Mouse (Mus musculus): ENCODE measurements around the gene 1810009A15Rik. TPM values are rescaled to one million over a fixed set of nuclear protein-coding genes. Genes with fewer than 3 reads are reported as not detected.
A peak's percentile ranks its signal among the peaks of the same experiment; 100 is the strongest.

1810009A15Rik gene
- total RNA-seq, 4 experiments from 2014 or later, result 32.6 to 54.7 (median 45.3) TPM

GRCm38 (mm10) chr19:8920836-8921291, 32.2 kb downstream of the 1810009A15Rik start:
- no peak for DNase-seq

GRCm38 (mm10) chr19:8921741-8922140, 33.1 kb downstream of the 1810009A15Rik start:
- DNase-seq, result no peak

GRCm38 (mm10) chr19:8926766-8927165, 38.1 kb downstream of the 1810009A15Rik start:
- DNase-seq, result no peak

GRCm38 (mm10) chr19:8927891-8928525, 39.4 kb downstream of the 1810009A15Rik start:
- no peak for DNase-seq

GRCm38 (mm10) chr19:8928689-8929223, 40.1 kb downstream of the 1810009A15Rik start:
- DNase-seq, result peak; percentile 53

- peak; percentile 94 for DNase-seq
These were observed 40.8 kb downstream of the 1810009A15Rik start, which contains the start of the genes Rom1 and Eml3 for GRCm38 (mm10) chr19:8929224-8930088. Rom1 (minus strand) TSS chr19:8929356. Eml3 (plus strand) TSS chr19:8929552.

GRCm38 (mm10) chr19:8930117-8930516, 41.5 kb downstream of the 1810009A15Rik start:
- no peak for DNase-seq

GRCm38 (mm10) chr19:8930771-8931170, 42.1 kb downstream of the 1810009A15Rik start:
- no peak for DNase-seq

GRCm38 (mm10) chr19:8936736-8937135, 48.1 kb downstream of the 1810009A15Rik start:
- no peak for DNase-seq

Small RNA genes within 50 kb of the gene (microRNA-seq; reads per million reads assigned to microRNA genes)
- 0.17 to 0.35 reads per million in 2 experiments for gene Mir5136

Other genes starting within 250 kb of the 1810009A15Rik start
- 1 to 10 TPM; 1.2 to 2.6 (median 1.8) TPM for gene Chrm1, start 225.1 kb upstream of the 1810009A15Rik start, total RNA-seq (2022)
- gene Slc3a2, start 165.5 kb upstream of the 1810009A15Rik start, total RNA-seq (2022), result 100 to 1,000 TPM; 210 to 266 (median 246) TPM
- 10 to 100 TPM; 49.1 to 60.4 (median 53.3) TPM for gene Wdr74, start 153.0 kb upstream of the 1810009A15Rik start, total RNA-seq (2022)
- gene 1700092M07Rik, start 148.1 kb upstream of the 1810009A15Rik start, total RNA-seq (2022), result 1 to 10 TPM in 3 of 4 experiments, under 1 TPM in 1; 0.64 to 4.4 (median 1.8) TPM
- gene Stx5a, start 147.4 kb upstream of the 1810009A15Rik start, total RNA-seq (2022), result 100 to 1,000 TPM in 3 of 4 experiments, 10 to 100 TPM in 1; 90.9 to 138 (median 118) TPM
- 100 to 1,000 TPM; 102 to 164 (median 148) TPM for gene Nxf1, start 131.8 kb upstream of the 1810009A15Rik start, total RNA-seq (2022)
- gene Tmem223, start 117.9 kb upstream of the 1810009A15Rik start, total RNA-seq (2022), result 100 to 1,000 TPM; 111 to 137 (median 123) TPM
- gene Tmem179b, start 114.4 kb upstream of the 1810009A15Rik start, total RNA-seq (2022), result 10 to 100 TPM; 54.8 to 73.9 (median 63.9) TPM
- gene Taf6l, start 102.4 kb upstream of the 1810009A15Rik start, total RNA-seq (2022), result 10 to 100 TPM; 16.6 to 26.8 (median 21.0) TPM
- gene Polr2g, start 90.3 kb upstream of the 1810009A15Rik start, total RNA-seq (2022), result 100 to 1,000 TPM in 2 of 4 experiments, 10 to 100 TPM in 2; 86.0 to 106 (median 102) TPM
- gene Zbtb3, start 86.3 kb upstream of the 1810009A15Rik start, total RNA-seq (2022), result 1 to 10 TPM; 2.5 to 4.9 (median 3.5) TPM
- 10 to 100 TPM; 27.4 to 40.5 (median 35.9) TPM for gene Ttc9c, start 69.5 kb upstream of the 1810009A15Rik start, total RNA-seq (2022)
- gene Hnrnpul2, start 68.8 kb upstream of the 1810009A15Rik start, total RNA-seq (2022), result 10 to 100 TPM; 66.4 to 84.4 (median 73.9) TPM
- not detected for gene AC129217.1, start 59.1 kb upstream of the 1810009A15Rik start, total RNA-seq (2022)
- gene Bscl2, start 51.4 kb upstream of the 1810009A15Rik start, total RNA-seq (2022), result 100 to 1,000 TPM in 3 of 4 experiments, 10 to 100 TPM in 1; 96.6 to 137 (median 126) TPM
- gene Gng3, start 49.7 kb upstream of the 1810009A15Rik start, total RNA-seq (2022), result 1 to 10 TPM; 4.7 to 9.8 (median 8.7) TPM
- gene Lrrn4cl, start 38.1 kb upstream of the 1810009A15Rik start, total RNA-seq (2022), result 1 to 10 TPM; 2.6 to 4.5 (median 3.3) TPM
- 100 to 1,000 TPM; 203 to 231 (median 218) TPM for gene Ubxn1, start 17.4 kb upstream of the 1810009A15Rik start, total RNA-seq (2022)
- gene Uqcc3, start 7.9 kb upstream of the 1810009A15Rik start, total RNA-seq (2022), result 10 to 100 TPM; 53.2 to 91.0 (median 63.1) TPM
- 10 to 100 TPM in 3 of 4 experiments, 1 to 10 TPM in 1; 9.6 to 22.4 (median 14.5) TPM for gene Lbhd1, start 5.1 kb upstream of the 1810009A15Rik start, total RNA-seq (2022)
- gene Gm49403, start 4.9 kb upstream of the 1810009A15Rik start, total RNA-seq (2022), result not detected
- 10 to 100 TPM in 1 of 4 experiments, 1 to 10 TPM in 3; 2.6 to 10.6 (median 6.0) TPM for gene Gm49416, start 73 bp downstream of the 1810009A15Rik start, total RNA-seq (2022)
- gene Ints5, start 4.2 kb downstream of the 1810009A15Rik start, total RNA-seq (2022), result 10 to 100 TPM; 22.9 to 27.8 (median 25.0) TPM
- 100 to 1,000 TPM; 204 to 232 (median 222) TPM for gene Ganab, start 9.2 kb downstream of the 1810009A15Rik start, total RNA-seq (2022)
- gene B3gat3, start 31.5 kb downstream of the 1810009A15Rik start, total RNA-seq (2022), result 10 to 100 TPM; 61.3 to 72.9 (median 70.0) TPM
- gene Rom1, start 40.5 kb downstream of the 1810009A15Rik start, total RNA-seq (2022), result 10 to 100 TPM; 51.9 to 73.5 (median 54.9) TPM
- gene Eml3, start 40.7 kb downstream of the 1810009A15Rik start, total RNA-seq (2022), result 10 to 100 TPM; 57.9 to 87.6 (median 79.6) TPM
- gene Mta2, start 53.0 kb downstream of the 1810009A15Rik start, total RNA-seq (2022), result 100 to 1,000 TPM in 2 of 4 experiments, 10 to 100 TPM in 2; 83.4 to 133 (median 102) TPM
- gene Tut1, start 65.0 kb downstream of the 1810009A15Rik start, total RNA-seq (2022), result 10 to 100 TPM; 22.9 to 31.9 (median 26.8) TPM
- 100 to 1,000 TPM; 306 to 355 (median 328) TPM for gene Eef1g, start 78.2 kb downstream of the 1810009A15Rik start, total RNA-seq (2022)
- 100 to 1,000 TPM; 122 to 227 (median 158) TPM for gene Ahnak, start 100.4 kb downstream of the 1810009A15Rik start, total RNA-seq (2022)
- under 1 TPM in 1 of 4 experiments, not detected in 3; 0.73 TPM for gene Scgb1a1, start 199.1 kb downstream of the 1810009A15Rik start, total RNA-seq (2022)
- 10 to 100 TPM; 12.7 to 21.8 (median 15.5) TPM for gene Asrgl1, start 246.8 kb downstream of the 1810009A15Rik start, total RNA-seq (2022)